Mouse (Mus musculus): Measurements from ENCODE around the gene Gpr33.

DNA sequence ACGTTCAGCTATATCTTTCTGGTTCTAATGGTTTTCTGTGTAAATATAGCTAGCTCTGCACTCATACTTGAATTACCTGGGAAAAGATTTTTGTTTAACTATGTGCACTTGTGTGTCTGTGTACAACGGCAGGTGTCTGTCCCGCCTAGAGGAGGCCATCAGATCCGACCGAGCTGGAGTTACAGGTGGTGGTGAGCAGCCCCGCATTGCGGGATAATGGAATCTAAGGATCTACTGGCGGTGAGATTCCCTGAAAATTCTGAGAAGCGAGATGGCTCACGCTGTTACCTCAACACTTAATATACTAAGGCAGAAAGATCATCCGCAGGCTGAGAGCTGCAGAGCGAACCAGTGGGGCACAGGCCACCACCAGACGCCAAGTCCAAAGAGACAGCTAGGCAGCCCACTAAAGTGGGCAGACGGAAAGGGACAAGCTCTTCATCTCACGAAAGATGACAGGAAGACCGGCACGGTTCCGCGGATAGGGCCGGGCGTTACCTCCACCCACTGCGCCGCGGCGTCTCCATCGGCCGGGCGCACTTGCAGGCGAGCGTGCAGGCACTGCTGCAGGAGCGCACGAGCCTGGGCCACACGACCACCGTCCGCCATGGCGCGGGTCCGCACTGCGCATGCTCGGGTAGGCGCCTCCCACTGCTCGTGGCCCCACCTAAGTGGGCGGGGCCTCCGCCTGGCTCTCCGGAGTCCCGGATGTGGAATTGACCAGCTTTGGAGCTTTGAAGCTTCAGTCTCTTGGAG, 21.8 kb downstream of the Gpr33 start, which contains the start of gene Dtd2:
- TF ChIP-seq CTCF (IDR thresholded peaks at IDR 0.05; ENCODE audit: low read depth) (0 out of 2 replicates have a peak, but pooled peaks have one; percentile 2), EP300 (IDR thresholded peaks at IDR 0.05; ENCODE audit: low read depth) (no peak)
